Mouse (Mus musculus) forebrain, embryonic 13.5 days (tissue): ENCODE data around the gene Tm4sf19. TPM values are rescaled to one million over a fixed set of nuclear protein-coding genes. Genes with fewer than 3 reads are reported as not detected.
"Not testable (repeated sequence)": the region's sequence is repeated elsewhere in the genome, so short reads cannot be mapped to it uniquely, and the experiment has no call there.

Experiments used
- ATAC-seq: fragments of 200-750 bp; cut with Nextera tagmentation; 2 replicates; pipeline ENCODE4 v1.8.0; 2017
- H3K27ac ChIP-seq: fragments of 300-500 bp; sonication (generic); 2 replicates; pipeline ENCODE4 v1.5.1; 2015; ENCODE audit warnings: inconsistent platforms, mild to moderate bottlenecking, moderate library complexity
- H3K27me3 ChIP-seq: fragments of 300-500 bp; sonication (generic); 2 replicates; pipeline ENCODE4 v1.6.1; 2015; ENCODE audit warnings: mild to moderate bottlenecking, inconsistent platforms
- H3K36me3 ChIP-seq: fragments of 300-500 bp; sonication (generic); 2 replicates; pipeline ENCODE4 v1.6.1; 2015; ENCODE audit warnings: mild to moderate bottlenecking, inconsistent platforms; ENCODE audit not compliant: poor library complexity, severe bottlenecking
- H3K4me1 ChIP-seq: fragments of 300-500 bp; sonication (generic); 2 replicates; pipeline ENCODE4 v1.6.1; 2015; ENCODE audit warnings: inconsistent platforms
- H3K4me2 ChIP-seq: fragments of 300-500 bp; sonication (generic); 2 replicates; pipeline ENCODE4 v1.6.1; 2015; ENCODE audit warnings: inconsistent platforms, mild to moderate bottlenecking, moderate library complexity
- H3K4me3 ChIP-seq: fragments of 300-500 bp; sonication (generic); 2 replicates; pipeline ENCODE4 v1.5.1; 2015; ENCODE audit warnings: mild to moderate bottlenecking, inconsistent platforms
- H3K9ac ChIP-seq: fragments of 300-500 bp; sonication (generic); 2 replicates; pipeline ENCODE4 v1.6.1; 2015; ENCODE audit warnings: mild to moderate bottlenecking, inconsistent platforms
- H3K9me3 ChIP-seq: fragments of 300-500 bp; sonication (generic); replicated peaks from 2 replicates; pipeline ENCODE4 v1.6.1; 2016; ENCODE audit warnings: inconsistent platforms
- WGBS: fragments of 180-500 bp; shearing (Covaris S2); methylation state at CpG from one replicate; pipeline ENCODE4 v1.1.7; 2015; 5-methylcytosine and 5-hydroxymethylcytosine counted together
- polyA plus RNA-seq: library from polyadenylated mRNA; unstranded; fragments of >200 nt; fragmentation: Nextera tagmentation; extraction: Ambion mirVana; gene quantifications from 2 replicates; pipeline ENCODE4 v1.2.1, GENCODE M21; 2015

The Tm4sf19 gene
- polyA plus RNA-seq, 1 experiment from 2014 or later: not detected

DNA sequence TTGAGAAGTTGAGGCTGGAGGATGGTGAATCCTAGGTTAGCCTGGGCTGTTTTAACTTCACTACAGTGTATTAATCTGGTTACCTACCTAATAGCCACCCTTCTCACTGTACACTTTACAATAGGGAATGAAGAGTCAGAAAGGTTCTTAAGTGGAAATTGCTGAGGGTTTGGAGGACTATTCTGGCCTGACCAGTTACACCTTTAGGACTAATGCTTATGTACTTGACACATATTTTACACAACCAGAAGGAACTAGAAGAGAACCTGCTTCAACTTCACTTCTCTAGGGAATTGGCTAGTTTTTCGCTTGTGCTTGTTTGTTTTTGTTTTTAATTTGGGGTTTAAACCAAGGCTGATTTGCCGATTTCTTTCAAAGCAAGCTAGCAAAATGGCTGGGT, 32.8 kb downstream of the Tm4sf19 start:
- H3K9ac ChIP-seq: no peak overlapping the region; the same call in 1 of the 2 replicates
- ATAC-seq: no peak
- no peaks in the 10 kb centered on the region for H3K9me3 ChIP-seq
- no peak overlapping the region for H3K27ac ChIP-seq
- H3K27me3 ChIP-seq: no peaks in the 10 kb centered on the region
- no peak overlapping the region for H3K4me3 ChIP-seq
- WGBS: 84% methylated on average over 2 of the region's 2 CpGs
- H3K36me3 ChIP-seq: no peaks in the 10 kb centered on the region; the same call in 1 of the 2 replicates
- no peak overlapping the region for H3K4me2 ChIP-seq
- peaks cover 17% of the 10 kb centered on the region for H3K4me1 ChIP-seq

DNA sequence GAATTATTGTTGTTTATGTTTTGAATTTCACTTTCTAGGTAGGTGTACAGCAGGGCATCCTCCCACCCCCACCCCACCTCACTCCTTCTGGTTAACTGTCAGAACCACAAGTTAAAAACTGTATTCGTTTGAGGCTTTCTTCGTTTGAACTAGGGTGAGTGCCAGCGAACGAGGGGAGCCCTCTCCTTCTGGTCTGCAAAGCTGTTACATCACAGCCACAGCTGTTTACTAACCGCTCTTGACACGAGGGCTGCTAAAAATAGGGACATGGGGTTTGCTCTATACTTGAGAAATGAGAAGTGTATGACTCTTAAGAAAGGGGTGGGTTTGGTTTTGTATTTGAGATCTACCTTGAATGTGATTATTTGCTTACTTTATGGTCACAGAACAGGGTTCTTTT, 33.8 kb downstream of the Tm4sf19 start:
- WGBS: 64% methylated on average over 6 of the region's 6 CpGs
- Histone ChIP-seq H3K4me2 (no peak overlapping the region), H3K9ac (no peak overlapping the region), H3K36me3 (no peaks in the 10 kb centered on the region; the same call in 1 of the 2 replicates), H3K4me1 (peaks cover 17% of the 10 kb centered on the region), H3K4me3 (no peak overlapping the region), H3K27me3 (no peaks in the 10 kb centered on the region), H3K9me3 (no peaks in the 10 kb centered on the region), H3K27ac (no peak overlapping the region)
- no peak for ATAC-seq

- Histone ChIP-seq H3K27me3 (no peaks in the 10 kb centered on the region), H3K27ac (no peak overlapping the region), H3K9me3 (no peaks in the 10 kb centered on the region), H3K4me3 (no peak overlapping the region), H3K9ac (no peak overlapping the region), H3K36me3 (no peaks in the 10 kb centered on the region; the same call in 1 of the 2 replicates), H3K4me1 (peaks cover 16% of the 10 kb centered on the region), H3K4me2 (no peak overlapping the region)
- ATAC-seq: no peak
These were observed 34.4 kb downstream of the Tm4sf19 start for GRCm38 (mm10) chr16:32434691-32435090.

- Histone ChIP-seq H3K9ac (no peak overlapping the region), H3K9me3 (no peaks in the 10 kb centered on the region), H3K36me3 (no peaks in the 10 kb centered on the region; the same call in 1 of the 2 replicates), H3K27me3 (no peaks in the 10 kb centered on the region), H3K4me3 (no peak overlapping the region), H3K4me2 (no peak overlapping the region), H3K4me1 (peaks cover 5% of the 10 kb centered on the region), H3K27ac (no peak overlapping the region)
- no peak for ATAC-seq
- WGBS: 78% methylated on average over 1 of the region's 1 CpGs
These were observed 36.4 kb downstream of the Tm4sf19 start for GRCm38 (mm10) chr16:32436657-32437056.

- ATAC-seq: no peak
- Histone ChIP-seq H3K9me3 (no peaks in the 10 kb centered on the region), H3K9ac (no peak overlapping the region), H3K4me1 (no peaks in the 10 kb centered on the region), H3K36me3 (no peaks in the 10 kb centered on the region; the same call in 1 of the 2 replicates), H3K4me3 (no peak overlapping the region), H3K27ac (no peak overlapping the region), H3K4me2 (no peak overlapping the region), H3K27me3 (no peaks in the 10 kb centered on the region)
- WGBS: 98% methylated on average over 1 of the region's 1 CpGs
These were observed 37.0 kb downstream of the Tm4sf19 start for GRCm38 (mm10) chr16:32437266-32437665.

GRCm38 (mm10) chr16:32441432-32441831, 41.1 kb downstream of the Tm4sf19 start:
- no peak for ATAC-seq
- Histone ChIP-seq H3K36me3 (no peaks in the 10 kb centered on the region; the same call in 1 of the 2 replicates), H3K4me2 (no peak overlapping the region), H3K4me1 (no peaks in the 10 kb centered on the region), H3K4me3 (no peak overlapping the region), H3K27me3 (no peaks in the 10 kb centered on the region), H3K27ac (no peak overlapping the region), H3K9me3 (no peaks in the 10 kb centered on the region), H3K9ac (no peak overlapping the region)
- WGBS: 95% methylated on average over 3 of the region's 3 CpGs

DNA sequence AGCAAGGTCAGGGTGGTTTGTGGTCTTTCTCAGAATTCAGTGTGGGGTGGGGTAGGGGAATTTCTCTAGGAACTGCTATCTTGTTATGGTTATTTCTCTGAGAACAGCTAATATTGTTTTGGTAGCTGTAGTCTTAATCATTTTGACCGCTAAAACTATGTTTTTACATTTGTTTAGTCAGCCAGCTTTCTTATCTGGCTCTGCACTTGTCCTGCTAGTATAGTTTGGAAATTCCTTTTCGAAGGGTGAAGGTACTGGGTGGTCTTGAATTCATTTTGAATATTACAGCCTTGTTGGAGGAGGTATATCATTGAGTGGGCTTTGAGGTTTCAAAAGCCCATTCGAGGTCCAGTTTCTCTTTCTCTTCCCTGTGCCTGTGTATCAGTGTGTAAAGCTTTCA, 44.3 kb downstream of the Tm4sf19 start:
- H3K36me3 ChIP-seq, ATAC-seq, H3K4me1 ChIP-seq, H3K4me2 ChIP-seq, H3K27ac ChIP-seq, H3K9ac ChIP-seq, H3K27me3 ChIP-seq, H3K4me3 ChIP-seq, H3K9me3 ChIP-seq: not testable (repeated sequence)
- WGBS: 87% methylated on average over 3 of the region's 3 CpGs

GRCm38 (mm10) chr16:32445558-32445957, 45.3 kb downstream of the Tm4sf19 start:
- no peak overlapping the region for H3K4me2 ChIP-seq
- H3K27ac ChIP-seq: no peak overlapping the region
- H3K4me3 ChIP-seq: no peak overlapping the region
- no peak overlapping the region for H3K9ac ChIP-seq
- ATAC-seq: no peak
- H3K27me3 ChIP-seq: no peaks in the 10 kb centered on the region
- no peaks in the 10 kb centered on the region for H3K36me3 ChIP-seq
- 97% methylated on average over 1 of the region's 1 CpGs for WGBS
- no peaks in the 10 kb centered on the region for H3K4me1 ChIP-seq
- no peaks in the 10 kb centered on the region for H3K9me3 ChIP-seq

DNA sequence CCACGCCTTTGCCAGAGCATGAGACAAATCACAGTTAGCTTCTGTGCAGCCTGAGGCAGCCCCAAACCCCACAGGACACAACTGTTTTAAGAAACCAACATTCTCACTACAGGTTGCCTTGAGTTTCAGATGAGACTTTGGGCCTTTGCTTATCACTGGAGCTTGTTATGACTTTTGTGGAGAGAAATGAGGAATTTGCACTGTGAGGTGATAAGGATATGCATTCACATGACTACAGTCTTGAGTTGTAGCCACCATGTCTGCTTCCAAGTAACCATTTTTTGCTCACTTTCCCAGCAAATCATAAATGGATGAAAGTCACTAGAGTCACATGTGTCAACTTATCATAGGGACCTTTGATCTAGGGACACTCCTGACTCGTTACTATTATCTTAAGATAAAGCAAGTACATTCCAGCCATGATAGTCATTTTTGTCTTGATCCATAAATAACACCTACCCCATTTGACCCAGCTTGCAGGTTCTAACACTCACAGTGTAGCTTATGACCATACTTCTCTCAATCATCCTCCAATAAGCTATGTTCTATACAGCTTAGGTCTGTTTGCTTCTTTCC, 46.3 kb downstream of the Tm4sf19 start:
- WGBS: 92% methylated on average over 2 of the region's 2 CpGs
- Histone ChIP-seq H3K27me3 (no peaks in the 10 kb centered on the region), H3K9me3 (no peaks in the 10 kb centered on the region), H3K4me3 (no peak overlapping the region), H3K27ac (no peak overlapping the region), H3K4me1 (no peaks in the 10 kb centered on the region), H3K4me2 (no peak overlapping the region), H3K36me3 (peaks cover 1% of the 10 kb centered on the region; the same call in 1 of the 2 replicates), H3K9ac (no peak overlapping the region)
- ATAC-seq: no peak

DNA sequence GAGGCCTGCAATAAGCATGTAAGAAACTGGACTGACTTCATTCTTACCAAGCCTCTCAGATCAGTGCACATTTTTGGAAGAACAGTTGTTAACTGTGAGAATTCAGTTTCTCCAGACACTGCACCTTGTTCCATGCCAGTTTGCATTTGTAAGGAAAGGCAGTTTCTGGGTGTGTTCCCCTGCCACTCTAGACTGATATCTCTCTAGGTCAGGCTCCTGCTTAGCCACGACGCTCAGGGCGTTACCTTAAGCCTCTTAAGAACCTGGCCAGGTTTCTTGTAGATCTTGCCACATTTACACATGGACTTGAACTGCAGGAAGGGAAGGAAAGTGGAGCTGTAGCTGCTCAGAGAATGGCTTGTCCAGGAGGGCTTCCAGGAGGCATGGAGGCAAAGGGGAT, 49.4 kb downstream of the Tm4sf19 start:
- no peak overlapping the region for H3K9ac ChIP-seq
- ATAC-seq: no peak
- H3K27ac ChIP-seq: no peak overlapping the region
- no peaks in the 10 kb centered on the region for H3K9me3 ChIP-seq
- no peaks in the 10 kb centered on the region for H3K4me1 ChIP-seq
- no peak overlapping the region for H3K4me3 ChIP-seq
- H3K36me3 ChIP-seq: peaks cover 20% of the 10 kb centered on the region
- H3K4me2 ChIP-seq: no peak overlapping the region
- H3K27me3 ChIP-seq: no peaks in the 10 kb centered on the region
- WGBS: 94% methylated on average over 3 of the region's 3 CpGs

DNA sequence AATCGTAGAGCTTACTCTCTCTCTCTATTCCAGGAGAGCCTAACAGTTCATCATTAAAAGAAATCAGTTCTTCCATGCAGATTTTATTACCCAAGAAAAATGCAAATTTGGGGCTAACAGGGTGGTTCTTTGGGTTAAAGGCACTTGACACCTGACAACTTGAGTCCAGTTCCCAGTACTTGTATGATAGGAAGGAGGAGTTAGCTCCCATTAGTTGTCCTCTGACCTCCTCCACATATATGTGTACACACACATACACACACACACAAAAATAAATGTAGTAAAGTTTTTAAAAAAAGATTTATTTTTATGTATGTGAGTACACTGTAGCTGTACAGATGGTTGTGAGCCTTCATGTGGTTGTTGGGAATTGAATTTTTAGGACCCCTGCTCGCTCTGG, 49.8 kb downstream of the Tm4sf19 start:
- no peaks in the 10 kb centered on the region for H3K9me3 ChIP-seq
- no peak overlapping the region for H3K9ac ChIP-seq
- H3K4me3 ChIP-seq: no peak overlapping the region
- H3K27ac ChIP-seq: no peak overlapping the region
- WGBS: 93% methylated on average over 2 of the region's 2 CpGs
- ATAC-seq: no peak
- H3K36me3 ChIP-seq: peaks cover 23% of the 10 kb centered on the region
- H3K4me1 ChIP-seq: no peaks in the 10 kb centered on the region
- H3K27me3 ChIP-seq: no peaks in the 10 kb centered on the region
- H3K4me2 ChIP-seq: no peak overlapping the region

DNA sequence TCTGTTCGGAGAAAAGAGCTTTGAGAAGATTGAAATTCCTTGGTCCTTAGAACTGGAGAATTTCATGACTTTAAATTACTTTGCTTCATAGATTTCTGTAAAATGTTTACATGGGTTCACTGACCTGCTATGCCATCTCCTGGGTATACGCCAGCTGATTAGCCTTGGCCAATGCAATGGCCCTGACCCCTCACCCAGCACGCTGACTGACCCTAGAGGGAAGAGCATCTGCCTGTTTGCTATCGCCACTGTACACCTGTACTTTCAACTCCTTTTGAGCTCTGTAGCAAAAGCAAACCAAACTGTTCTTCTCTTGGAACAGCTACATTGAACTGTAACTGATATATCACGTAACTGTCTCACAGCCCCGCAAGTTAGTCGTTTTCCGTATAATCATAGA, 52.8 kb downstream of the Tm4sf19 start:
- Histone ChIP-seq H3K27ac (no peak overlapping the region), H3K27me3 (no peaks in the 10 kb centered on the region), H3K4me2 (no peak overlapping the region), H3K9ac (no peak overlapping the region), H3K9me3 (no peaks in the 10 kb centered on the region), H3K36me3 (peaks cover 35% of the 10 kb centered on the region), H3K4me3 (no peak overlapping the region), H3K4me1 (no peaks in the 10 kb centered on the region)
- WGBS: 98% methylated on average over 8 of the region's 8 CpGs
- ATAC-seq: no peak

DNA sequence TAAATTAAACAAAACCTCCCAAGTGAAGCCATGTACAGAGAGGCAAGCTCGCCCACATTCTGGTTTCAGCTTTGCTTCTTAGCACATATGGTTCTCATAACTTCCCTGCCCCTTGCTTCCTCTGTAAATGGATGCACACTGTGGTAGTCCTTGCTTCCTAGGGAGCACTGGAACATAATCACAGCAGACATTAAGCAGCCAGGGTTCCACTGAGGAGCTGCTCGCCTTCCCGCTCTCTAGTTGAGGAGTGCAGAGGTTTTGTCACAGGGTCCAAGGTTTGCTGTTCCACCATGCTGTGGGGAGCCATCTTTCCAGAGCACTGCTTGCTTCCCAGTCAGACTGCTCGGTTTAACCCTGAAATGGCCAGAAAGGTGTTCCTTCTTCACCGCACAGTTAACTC, 54.3 kb downstream of the Tm4sf19 start:
- peaks cover 35% of the 10 kb centered on the region for H3K36me3 ChIP-seq
- WGBS: 92% methylated on average over 5 of the region's 5 CpGs
- H3K9ac ChIP-seq: no peak overlapping the region
- no peak for ATAC-seq
- H3K4me3 ChIP-seq: no peak overlapping the region
- H3K4me2 ChIP-seq: no peak overlapping the region
- H3K9me3 ChIP-seq: no peaks in the 10 kb centered on the region
- no peaks in the 10 kb centered on the region for H3K4me1 ChIP-seq
- H3K27me3 ChIP-seq: no peaks in the 10 kb centered on the region
- H3K27ac ChIP-seq: no peak overlapping the region
